Mouse (Mus musculus): ENCODE data around the gene Pus10. TPM values are rescaled to one million over a fixed set of nuclear protein-coding genes. Genes with fewer than 3 reads are reported as not detected.

Gene Pus10
- total RNA-seq, 2 experiments from 2014 or later: 9.9 to 12.4 TPM

GRCm38 (mm10) chr11:23686671-23687070 lies 21.2 kb downstream of the Pus10 start:
- intact Hi-C loops (cut with DNase I; ENCODE audit: low total_unique reads): no loop called here
- DNase-seq: no peak

DNA sequence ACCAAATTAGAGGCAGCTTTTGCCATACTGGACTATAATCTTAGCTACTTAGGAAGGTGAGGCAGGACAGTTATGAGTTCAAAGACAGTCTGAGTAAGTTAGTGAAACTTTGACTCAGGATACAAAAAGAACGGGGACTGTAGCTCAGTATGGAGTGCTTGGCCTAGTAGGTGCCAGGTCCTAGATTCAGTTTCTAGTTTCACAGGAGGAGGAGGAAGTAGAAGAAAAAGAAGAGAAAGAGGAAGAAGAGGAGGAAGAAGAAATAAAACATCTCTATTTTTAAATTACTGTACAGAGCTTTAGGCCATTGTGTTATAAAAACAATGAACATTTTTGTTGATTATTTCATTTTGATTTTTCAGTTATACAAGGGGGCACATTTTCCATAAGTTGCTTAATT lies 22.6 kb downstream of the Pus10 start:
- intact Hi-C loops (cut with DNase I; ENCODE audit: low total_unique reads): no loop called here
- DNase-seq: no peak

GRCm38 (mm10) chr11:23693286-23693685 lies 27.8 kb downstream of the Pus10 start:
- intact Hi-C loops (cut with DNase I; ENCODE audit: low total_unique reads): no loop called here
- DNase-seq: no peak

- no peak for DNase-seq
- intact Hi-C loops (cut with DNase I; ENCODE audit: low total_unique reads): no loop called here
Measured at GRCm38 (mm10) chr11:23695847-23696246, 30.4 kb downstream of the Pus10 start.

GRCm38 (mm10) chr11:23698526-23698925 lies 33.1 kb downstream of the Pus10 start:
- intact Hi-C loops (cut with DNase I; ENCODE audit: low total_unique reads): no loop called here
- no peak for DNase-seq

- no peak for DNase-seq
- intact Hi-C loops (cut with DNase I; ENCODE audit: low total_unique reads): no loop called here
Measured at GRCm38 (mm10) chr11:23699414-23700095, 34.1 kb downstream of the Pus10 start.

DNA sequence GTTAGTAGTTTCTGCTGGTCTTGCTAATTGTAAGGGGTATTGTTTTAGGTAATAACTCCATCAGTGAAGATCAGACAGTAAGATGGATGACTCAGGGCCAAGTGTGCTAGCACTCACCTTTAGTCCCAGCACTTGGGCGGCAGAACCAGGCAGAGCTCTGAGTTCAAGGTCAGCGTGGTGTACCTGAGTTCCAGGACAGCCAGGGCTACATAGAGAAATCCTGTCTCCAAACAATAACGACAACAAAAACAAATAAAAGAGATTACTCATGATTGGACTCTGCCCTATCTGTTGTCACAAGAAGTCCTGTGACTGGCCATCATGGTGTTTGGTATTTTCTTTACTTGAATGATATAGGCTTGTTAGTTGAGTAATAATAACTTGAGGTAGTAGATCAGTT lies 36.4 kb downstream of the Pus10 start:
- no peak for DNase-seq
- intact Hi-C loops (cut with DNase I; ENCODE audit: low total_unique reads): no loop called here

- intact Hi-C loops (cut with DNase I; ENCODE audit: low total_unique reads): no loop called here
- DNase-seq: no peak
Measured at GRCm38 (mm10) chr11:23704604-23705294, 39.3 kb downstream of the Pus10 start.

DNA sequence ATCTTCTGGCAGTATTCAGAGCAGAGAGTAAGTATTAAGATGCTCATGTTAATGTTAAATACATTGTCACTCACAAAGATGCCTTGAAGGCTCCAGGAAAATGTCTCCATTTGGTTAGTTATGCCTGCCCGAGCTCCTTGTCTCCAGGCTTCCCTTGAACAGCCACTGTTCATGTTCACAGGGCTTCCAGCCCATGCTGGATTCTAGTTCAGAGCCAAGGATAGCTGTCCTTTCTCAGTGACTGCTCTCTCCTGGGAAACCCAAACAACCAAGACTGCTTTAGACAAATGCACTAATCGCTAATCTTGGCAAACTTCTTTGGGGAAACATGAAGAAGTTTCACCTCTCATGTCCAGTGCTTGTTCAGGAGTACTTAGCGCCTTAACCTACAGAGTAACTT lies 46.8 kb downstream of the Pus10 start:
- no peak for DNase-seq
- intact Hi-C loops (cut with DNase I; ENCODE audit: low total_unique reads): no loop called here

DNA sequence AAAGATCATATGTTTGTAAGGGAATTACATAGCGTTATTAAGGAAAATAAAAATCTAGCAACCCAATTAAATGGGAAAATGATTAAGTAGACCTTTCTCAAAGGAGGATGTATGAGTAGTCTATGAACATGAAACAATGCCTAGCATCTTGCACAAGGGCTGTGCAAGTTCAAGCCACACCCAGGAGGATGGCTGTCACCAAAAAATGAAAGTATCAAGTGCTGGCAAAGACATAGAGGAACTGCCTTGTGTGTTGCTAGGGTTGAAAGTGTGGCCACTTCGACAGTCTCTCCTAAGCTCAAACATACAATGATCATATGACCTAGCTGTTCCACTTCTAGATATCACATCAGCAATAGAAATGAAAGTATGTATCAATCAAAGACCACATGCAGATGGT lies 53.4 kb downstream of the Pus10 start:
- no peak for DNase-seq
- intact Hi-C loops (cut with DNase I; ENCODE audit: low total_unique reads): no loop called here

DNA sequence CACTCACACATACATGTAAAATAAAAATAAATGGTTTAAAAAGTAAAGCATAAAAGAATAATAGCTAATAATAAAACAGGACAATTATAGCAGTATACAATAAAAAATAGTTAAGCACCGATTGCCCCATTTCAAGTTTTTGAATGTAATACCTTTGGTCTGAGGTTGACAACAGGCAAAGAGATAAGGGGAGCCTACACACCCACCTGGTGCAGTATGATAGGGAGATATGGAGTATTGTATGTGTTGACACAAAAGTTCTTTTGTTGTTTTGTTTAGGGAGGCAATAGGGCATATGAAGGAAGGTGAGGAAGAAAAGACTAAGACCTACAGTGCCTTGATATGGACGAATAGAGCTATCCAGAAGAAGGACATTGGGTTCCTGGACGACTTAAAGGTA lies 54.4 kb downstream of the Pus10 start:
- DNase-seq: no peak
- intact Hi-C loops (cut with DNase I; ENCODE audit: low total_unique reads): no loop called here

DNA sequence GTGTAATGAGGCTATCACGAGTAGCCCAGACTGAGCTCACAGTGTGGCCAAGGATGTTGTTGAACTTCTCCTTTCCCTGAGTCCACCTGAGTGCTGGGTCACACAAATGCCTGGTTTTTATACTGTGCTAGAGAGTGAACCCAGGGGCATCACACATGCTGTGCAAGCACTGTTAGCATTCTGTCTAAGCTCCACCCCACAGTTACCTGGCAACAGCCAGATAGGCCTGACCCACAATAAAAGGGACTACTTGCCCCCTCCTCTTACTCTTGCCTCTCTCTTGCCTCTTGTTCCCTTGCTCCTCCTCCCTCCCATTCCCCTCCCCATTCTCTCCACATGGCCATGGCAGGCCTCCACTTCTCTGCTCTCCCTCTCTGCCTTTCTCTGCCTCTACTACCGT lies 56.9 kb downstream of the Pus10 start:
- intact Hi-C loops (cut with DNase I; ENCODE audit: low total_unique reads): no loop called here
- DNase-seq: no peak

DNA sequence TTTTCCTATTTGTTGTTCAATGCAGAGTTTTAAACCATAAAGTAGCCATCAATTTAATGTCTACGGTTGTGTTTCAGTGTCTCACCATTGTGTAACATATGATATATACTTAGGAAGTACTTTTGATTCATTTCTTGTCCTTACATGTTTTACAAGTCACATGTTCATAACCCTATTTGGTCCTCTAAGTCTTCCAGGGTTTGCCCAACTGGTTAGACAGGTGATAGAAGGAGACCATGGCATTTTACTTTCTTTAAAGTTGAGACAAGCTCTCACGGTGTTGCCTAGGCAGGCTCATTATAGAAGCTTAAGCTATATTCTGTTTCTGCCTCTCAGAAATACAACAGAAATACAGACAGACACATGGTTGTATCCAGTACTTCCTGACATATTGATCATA lies 60.4 kb downstream of the Pus10 start:
- no peak for DNase-seq
- intact Hi-C loops (cut with DNase I; ENCODE audit: low total_unique reads): no loop called here

- intact Hi-C loops (cut with DNase I; ENCODE audit: low total_unique reads): no loop called here
- no peak for DNase-seq
Measured at GRCm38 (mm10) chr11:23726441-23726840, 61.0 kb downstream of the Pus10 start.

DNA sequence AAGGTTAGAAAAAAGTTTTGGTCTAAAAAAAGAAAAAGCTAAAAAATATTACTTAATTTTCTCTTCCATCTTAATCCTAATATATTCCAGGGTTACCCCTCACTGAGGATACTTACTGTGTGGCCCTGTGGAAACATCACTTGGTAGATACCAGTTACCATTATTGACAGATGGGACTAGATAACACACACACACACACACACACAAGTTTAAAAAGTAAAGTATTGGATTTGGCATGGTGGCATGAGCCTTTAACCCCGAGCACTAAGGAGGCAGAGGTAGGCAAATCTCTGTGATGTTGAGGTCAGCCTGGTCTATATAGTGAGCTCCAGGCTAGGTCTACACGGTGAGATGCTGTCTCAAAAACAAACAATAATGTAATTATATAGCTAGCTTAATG lies 62.7 kb downstream of the Pus10 start:
- no peak for DNase-seq
- intact Hi-C loops (cut with DNase I; ENCODE audit: low total_unique reads): no loop called here

DNA sequence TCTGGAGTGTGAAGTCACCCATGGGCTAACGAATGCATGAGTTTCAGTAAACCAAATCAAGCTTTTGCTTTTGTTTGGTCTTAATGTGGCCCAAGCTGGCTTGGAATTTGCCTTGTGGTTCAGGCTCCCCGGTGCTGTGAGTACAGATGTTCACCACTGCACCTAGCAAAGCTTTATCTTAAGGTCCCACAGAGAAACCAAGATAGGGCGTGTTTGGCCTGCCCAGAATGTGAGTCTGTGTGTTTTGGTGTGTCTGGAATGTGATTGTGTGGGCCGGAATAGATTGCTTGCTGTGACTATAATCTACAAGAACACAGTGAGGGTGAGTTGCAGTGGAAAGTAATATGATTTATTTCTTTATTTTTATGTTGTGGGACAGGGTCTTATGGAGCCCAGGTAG lies 64.6 kb downstream of the Pus10 start:
- intact Hi-C loops (cut with DNase I; ENCODE audit: low total_unique reads): no loop called here
- DNase-seq: no peak

DNA sequence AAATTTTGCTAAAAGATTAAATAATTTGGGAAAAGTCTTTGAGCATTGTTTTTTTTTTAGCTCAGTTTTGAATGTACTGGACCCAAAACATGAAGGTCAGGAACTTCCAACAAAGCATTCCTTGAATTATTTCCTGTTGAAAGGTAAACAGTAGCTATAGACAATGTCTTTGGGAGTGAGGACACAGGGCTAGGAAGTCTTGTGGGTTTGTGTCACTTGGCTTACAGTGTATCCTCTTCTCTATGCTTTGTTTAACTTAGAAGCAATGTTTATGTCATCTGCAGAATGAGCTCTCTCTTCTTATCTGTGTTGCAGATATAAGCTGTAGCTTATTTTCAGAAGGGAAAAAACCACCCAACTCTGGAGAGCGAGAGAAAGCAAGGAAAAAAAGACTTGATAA lies 67.4 kb downstream of the Pus10 start:
- intact Hi-C loops (cut with DNase I; ENCODE audit: low total_unique reads): no loop called here
- DNase-seq: no peak

DNA sequence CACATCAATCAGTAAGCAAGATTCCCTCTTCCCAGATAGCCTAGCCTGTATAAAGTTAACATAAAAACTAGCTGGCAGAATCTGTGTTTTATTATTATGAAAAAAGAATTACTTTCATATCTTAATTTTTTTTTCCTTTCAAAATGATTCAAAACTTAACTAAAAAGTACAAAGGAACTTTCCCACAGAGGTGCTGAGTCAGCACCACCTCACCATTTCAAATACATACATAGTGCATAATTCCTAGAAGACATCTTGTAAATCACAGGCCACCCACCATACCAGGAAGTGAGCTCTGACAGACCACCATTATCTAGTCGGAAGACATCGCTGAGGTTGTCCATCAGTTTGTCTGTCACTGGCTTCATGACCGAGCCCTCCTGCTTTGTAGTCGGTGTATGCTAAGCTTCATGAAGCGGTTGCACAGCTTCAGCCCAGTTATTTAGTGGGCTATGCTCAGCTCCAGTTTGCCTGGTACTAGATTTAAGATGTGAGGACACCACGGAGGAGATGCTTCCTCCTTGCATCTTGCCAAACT lies 69.3 kb downstream of the Pus10 start:
- intact Hi-C loops (cut with DNase I; ENCODE audit: low total_unique reads): no loop called here
- DNase-seq: no peak

DNA sequence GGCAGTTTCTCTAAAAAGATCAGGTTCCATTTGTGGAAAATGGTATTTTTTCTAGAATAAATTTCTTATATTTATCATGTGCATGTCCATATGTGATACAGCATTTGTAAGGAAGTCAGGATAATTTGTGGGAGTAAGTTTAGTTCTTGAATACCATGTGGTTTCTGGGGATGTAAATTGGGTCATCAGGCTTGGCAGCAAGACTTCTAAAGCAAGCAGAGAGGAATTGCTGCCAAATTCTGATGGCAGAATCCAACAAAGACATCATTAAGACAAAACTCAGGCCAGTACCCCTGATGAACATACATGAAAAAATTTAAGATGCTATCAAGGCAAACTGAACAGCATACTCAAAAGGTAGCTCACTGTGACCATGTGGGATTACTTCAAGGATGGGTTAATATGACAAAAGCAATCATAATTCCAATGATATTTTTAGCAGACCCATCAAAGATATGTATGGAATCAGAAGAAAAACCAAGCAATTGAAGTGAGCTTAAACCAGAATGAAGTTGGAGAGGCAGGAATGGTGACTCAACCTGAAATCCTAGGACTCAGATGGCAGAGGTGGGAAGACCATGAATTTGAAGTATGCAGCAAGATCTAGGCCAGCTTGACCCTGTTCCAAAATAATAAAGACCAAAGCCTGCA lies 70.5 kb downstream of the Pus10 start:
- no peak for DNase-seq
- intact Hi-C loops (cut with DNase I; ENCODE audit: low total_unique reads): no loop called here

DNA sequence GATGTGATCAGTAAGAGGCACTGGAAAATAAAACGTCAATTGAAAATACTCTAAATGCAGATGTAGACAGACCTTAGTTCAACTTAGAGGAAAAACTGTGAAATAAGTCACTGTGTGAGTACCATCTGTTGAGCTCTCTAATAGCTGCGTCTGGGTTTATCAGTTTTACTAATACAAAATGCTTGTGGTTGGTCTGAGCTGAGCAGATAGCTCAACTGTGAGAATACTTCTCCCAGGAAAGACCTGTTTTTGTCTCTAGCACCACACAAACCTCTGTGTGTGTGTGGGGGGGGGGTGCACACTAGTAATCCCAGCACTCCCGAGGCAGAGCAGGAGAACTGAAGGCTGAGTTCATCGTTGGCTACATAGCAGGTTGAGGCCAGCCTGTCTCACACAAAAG lies 75.4 kb downstream of the Pus10 start:
- intact Hi-C loops (cut with DNase I; ENCODE audit: low total_unique reads): no loop called here
- DNase-seq: no peak

GRCm38 (mm10) chr11:23741386-23741785 lies 75.9 kb downstream of the Pus10 start:
- DNase-seq: no peak
- intact Hi-C loops (cut with DNase I; ENCODE audit: low total_unique reads): no loop called here
